Mouse (Mus musculus) cortical plate, adult 2 months (tissue): ENCODE results near the gene Kat2b. TPM values are rescaled to one million over a fixed set of nuclear protein-coding genes. Genes with fewer than 3 reads are reported as not detected.

Experiments
- H3K27ac ChIP-seq: fragments of 200-500 bp; 2 replicates; pipeline ENCODE4 v1.5.1; 2012; ENCODE audit warnings: low read length, control low read depth, inconsistent platforms; ENCODE audit not compliant: insufficient read depth
- H3K4me1 ChIP-seq: fragments of 200-500 bp; 2 replicates; pipeline ENCODE4 v1.6.1; 2011; ENCODE audit warnings: low read length; ENCODE audit not compliant: control insufficient read depth, insufficient read depth
- H3K4me3 ChIP-seq: fragments of 200-500 bp; 2 replicates; pipeline ENCODE4 v1.5.1; 2011; ENCODE audit warnings: mild to moderate bottlenecking, low read length, control low read depth; ENCODE audit not compliant: insufficient read depth
- CTCF ChIP-seq: fragments of 200-500 bp; IDR thresholded peaks from 2 replicates; pipeline ENCODE4 v1.5.1; 2011; ENCODE audit warnings: mild to moderate bottlenecking, control low read depth, low read length; ENCODE audit not compliant: insufficient read depth; ENCODE audit errors: extremely low read depth
- POLR2A ChIP-seq: fragments of 200-500 bp; IDR thresholded peaks from 2 replicates; pipeline ENCODE4 v1.6.1; 2011; ENCODE audit warnings: mild to moderate bottlenecking, low read length, control low read depth; ENCODE audit not compliant: insufficient read depth; ENCODE audit errors: extremely low read depth
- polyA plus RNA-seq: library from polyadenylated mRNA; depleted of rRNA; stranded (reverse); fragments of >200 nt; gene quantifications from 2 replicates; pipeline ENCODE4 v1.2.3, GENCODE M21; 2012

The Kat2b gene
- polyA plus RNA-seq, 1 experiment: 12.2 TPM

GRCm38 (mm10) chr17:53551306-53552299, 15.1 kb upstream of the Kat2b start:
- Histone ChIP-seq H3K4me3 (no peak overlapping the region), H3K4me1 (no peaks in the 10 kb centered on the region), H3K27ac (no peak overlapping the region)
- TF ChIP-seq POLR2A (no peak), CTCF (no peak)

- TF ChIP-seq CTCF: 0 out of 2 replicates have a peak, but pooled peaks have one; percentile 1
- no peak for TF ChIP-seq POLR2A
- Histone ChIP-seq H3K4me3 (no peak overlapping the region), H3K27ac (no peak overlapping the region), H3K4me1 (no peaks in the 10 kb centered on the region)
Observed at GRCm38 (mm10) chr17:53554088-53554487, 12.6 kb upstream of the Kat2b start.

GRCm38 (mm10) chr17:53554813-53555212, 11.8 kb upstream of the Kat2b start:
- no peak overlapping the region for H3K4me3 ChIP-seq
- H3K4me1 ChIP-seq: no peaks in the 10 kb centered on the region
- TF ChIP-seq POLR2A (no peak), CTCF (no peak)
- H3K27ac ChIP-seq: no peak overlapping the region

GRCm38 (mm10) chr17:53557443-53557842, 9.2 kb upstream of the Kat2b start:
- H3K4me3 ChIP-seq: no peak overlapping the region
- no peak overlapping the region for H3K27ac ChIP-seq
- TF ChIP-seq CTCF (no peak), POLR2A (no peak)
- no peaks in the 10 kb centered on the region for H3K4me1 ChIP-seq

- H3K4me1 ChIP-seq: no peaks in the 10 kb centered on the region
- H3K4me3 ChIP-seq: no peak overlapping the region
- TF ChIP-seq CTCF (no peak), POLR2A (no peak)
- H3K27ac ChIP-seq: no peak overlapping the region
Observed at GRCm38 (mm10) chr17:53559646-53560045, 7.0 kb upstream of the Kat2b start.

- no peak for TF ChIP-seq POLR2A
- TF ChIP-seq CTCF: no peak
- no peak overlapping the region for H3K27ac ChIP-seq
- H3K4me1 ChIP-seq: no peaks in the 10 kb centered on the region
- H3K4me3 ChIP-seq: no peak overlapping the region
Observed at GRCm38 (mm10) chr17:53561458-53562029, 5.1 kb upstream of the Kat2b start.

- no peaks in the 10 kb centered on the region; the same call in 1 of the 2 replicates for H3K4me1 ChIP-seq
- TF ChIP-seq POLR2A: no peak
- no peak for TF ChIP-seq CTCF
- H3K4me3 ChIP-seq: no peak overlapping the region
- H3K27ac ChIP-seq: no peak overlapping the region
Observed at GRCm38 (mm10) chr17:53564837-53565236, 1.8 kb upstream of the Kat2b start.

- peak overlapping the region; percentile 90 for H3K27ac ChIP-seq
- H3K4me1 ChIP-seq: no peaks in the 10 kb centered on the region; the same call in 1 of the 2 replicates
- no peak for TF ChIP-seq POLR2A
- TF ChIP-seq CTCF: no peak
- peak overlapping the region; percentile 84 for H3K4me3 ChIP-seq
Observed at GRCm38 (mm10) chr17:53566919-53567345, 271 bp downstream of the Kat2b start.

- TF ChIP-seq CTCF: no peak
- Histone ChIP-seq H3K27ac (peak overlapping the region; percentile 90), H3K4me1 (no peaks in the 10 kb centered on the region; the same call in 1 of the 2 replicates), H3K4me3 (peak overlapping the region; percentile 84)
Observed at GRCm38 (mm10) chr17:53567346-53568101, 863 bp downstream of the Kat2b start.
